ENCODE assay signal across 8 mouse cellular contexts in the genomic region with DNA sequence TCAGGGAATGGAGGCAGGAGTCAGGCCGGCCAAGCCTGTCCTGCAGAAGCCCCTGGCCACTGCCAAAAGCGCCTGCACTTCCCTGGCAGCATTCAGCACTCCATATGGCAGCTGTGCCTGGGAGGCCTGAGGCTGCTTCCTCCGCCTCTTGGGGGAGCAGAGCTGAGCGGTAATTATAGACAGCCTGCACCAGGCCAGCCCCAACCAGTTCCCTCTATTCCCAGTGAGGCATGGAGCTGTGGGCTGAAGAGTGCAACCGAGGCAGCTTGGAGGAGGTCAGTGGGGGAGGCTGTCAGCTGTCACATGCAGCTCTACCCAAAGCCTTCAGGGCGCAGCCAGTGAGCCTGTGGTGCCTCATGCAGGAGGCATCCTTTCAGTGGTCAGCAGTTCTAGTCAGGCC. TPM values are rescaled to one million over a fixed set of nuclear protein-coding genes. Genes with fewer than 3 reads are reported as not detected.
DNase-seq lines count a peak whose midpoint lies in the region; ATAC-seq and TF ChIP-seq lines count a peak whose summit lies in the region.

No protein-coding gene starts in this region.

- H3K4me2 ChIP-seq in liver, embryonic 11.5 days: no peak overlapping the region
- no peak overlapping the region for H3K4me2 ChIP-seq in liver, postnatal 0 days (ENCODE audit: low read depth, low read length)
- H3K4me2 ChIP-seq in hindbrain, embryonic 15.5 days: no peak overlapping the region
- H3K4me2 ChIP-seq in neural tube, embryonic 14.5 days (ENCODE audit: low read depth, low read length): no peak overlapping the region

- no peaks in the 10 kb centered on the region for H3K27me3 ChIP-seq in liver, embryonic 11.5 days (replicated peaks; ENCODE audit: control insufficient read depth, insufficient read depth, low read length)
- no peaks in the 10 kb centered on the region for H3K27me3 ChIP-seq in liver, postnatal 0 days (ENCODE audit: insufficient read depth, low read length)
- H3K27me3 ChIP-seq in hindbrain, embryonic 15.5 days: no peaks in the 10 kb centered on the region
- no peaks in the 10 kb centered on the region for H3K27me3 ChIP-seq in neural tube, embryonic 14.5 days (ENCODE audit: control insufficient read depth, insufficient read depth, low read length)

- no peak for TF ChIP-seq EP300 in liver, postnatal 0 days (IDR thresholded peaks at IDR 0.05; ENCODE audit: low read depth)

- no peaks in the 10 kb centered on the region for H3K9me3 ChIP-seq in liver, embryonic 11.5 days (ENCODE audit: control insufficient read depth, low read length)
- H3K9me3 ChIP-seq in liver, postnatal 0 days (ENCODE audit: low read length): no peaks in the 10 kb centered on the region
- H3K9me3 ChIP-seq in hindbrain, embryonic 15.5 days: no peaks in the 10 kb centered on the region
- H3K9me3 ChIP-seq in neural tube, embryonic 14.5 days (ENCODE audit: control insufficient read depth, low read length): no peaks in the 10 kb centered on the region

- 0 out of 2 replicates have a peak overlapping the region, but pooled peaks have one; percentile 3 for H3K9ac ChIP-seq in liver, embryonic 11.5 days (ENCODE audit: low read depth, low read length)
- no peak overlapping the region for H3K9ac ChIP-seq in liver, postnatal 0 days (replicated peaks)
- no peak overlapping the region for H3K9ac ChIP-seq in hindbrain, embryonic 15.5 days
- H3K9ac ChIP-seq in neural tube, embryonic 14.5 days (replicated peaks; ENCODE audit: low read depth, low read length): peak overlapping the region; percentile 21; the same call in 1 of the 2 replicates

- no peak overlapping the region for H3K27ac ChIP-seq in liver, embryonic 11.5 days (ENCODE audit: low read depth, low read length)
- H3K27ac ChIP-seq in liver, postnatal 0 days (ENCODE audit: low read depth): no peak overlapping the region
- H3K27ac ChIP-seq in hindbrain, embryonic 15.5 days (replicated peaks): 0 out of 2 replicates have a peak overlapping the region, but pooled peaks have one; percentile 52
- peak overlapping the region; percentile 1; the same call in 1 of the 2 replicates for H3K27ac ChIP-seq in neural tube, embryonic 14.5 days (ENCODE audit: low read depth, low read length)

- peaks cover 16% of the 10 kb centered on the region for H3K4me1 ChIP-seq in liver, embryonic 11.5 days (replicated peaks; ENCODE audit: control insufficient read depth, insufficient read depth, low read length)
- H3K4me1 ChIP-seq in liver, postnatal 0 days (ENCODE audit: insufficient read depth): peaks cover 20% of the 10 kb centered on the region
- H3K4me1 ChIP-seq in hindbrain, embryonic 15.5 days (replicated peaks): peaks cover 52% of the 10 kb centered on the region
- peaks cover 23% of the 10 kb centered on the region for H3K4me1 ChIP-seq in neural tube, embryonic 14.5 days (ENCODE audit: control insufficient read depth, insufficient read depth, low read length)

- H3K36me3 ChIP-seq in liver, embryonic 11.5 days (ENCODE audit: control insufficient read depth, insufficient read depth, low read length): peaks cover 31% of the 10 kb centered on the region
- H3K36me3 ChIP-seq in liver, postnatal 0 days (replicated peaks; ENCODE audit: insufficient read depth, low read length): peaks cover 53% of the 10 kb centered on the region
- H3K36me3 ChIP-seq in hindbrain, embryonic 15.5 days: peaks cover 16% of the 10 kb centered on the region
- H3K36me3 ChIP-seq in neural tube, embryonic 14.5 days (ENCODE audit: control insufficient read depth, insufficient read depth, low read length): peaks cover 14% of the 10 kb centered on the region; the same call in 1 of the 2 replicates

- no peak for ATAC-seq in liver, embryonic 11.5 days (replicated peaks; ENCODE audit: low FRiP score)
- no peak for ATAC-seq in liver, postnatal 0 days
- peak; percentile 50 for ATAC-seq in hindbrain, embryonic 15.5 days (ENCODE audit: low FRiP score, low read depth)
- peak; percentile 56 for ATAC-seq in neural tube, embryonic 14.5 days (ENCODE audit: low read depth)
- no peak for ATAC-seq in inflammation-experienced regulatory T-cells, adult 6 months

- H3K4me3 ChIP-seq in liver, embryonic 11.5 days (ENCODE audit: low read depth, low read length): no peak overlapping the region
- no peak overlapping the region for H3K4me3 ChIP-seq in liver, postnatal 0 days (ENCODE audit: low read depth, low read length)
- no peak overlapping the region for H3K4me3 ChIP-seq in hindbrain, embryonic 15.5 days
- H3K4me3 ChIP-seq in neural tube, embryonic 14.5 days (ENCODE audit: low read depth, low read length): no peak overlapping the region

- no peak for TF ChIP-seq CTCF in liver, postnatal 0 days (IDR thresholded peaks at IDR 0.05; ENCODE audit: low read depth)

- no peak for DNase-seq in liver, embryonic 11.5 days (ENCODE audit: low spot score)
- no peak for DNase-seq in liver, postnatal 0 days
- DNase-seq in cerebellum, postnatal 10 days: peak; percentile 92 to 96
- DNase-seq in spleen, postnatal 4 days (ENCODE audit: low spot score in 2 of 2): no peak
- no peak for DNase-seq in spleen, adult 18-20 months

- 81% methylated on average over 6 of the region's 6 CpGs for WGBS in liver, embryonic 11.5 days
- 81% methylated on average over 6 of the region's 6 CpGs for WGBS in liver, postnatal 0 days (ENCODE audit: insufficient replicate concordance)
- WGBS in hindbrain, embryonic 15.5 days: 48% methylated on average over 6 of the region's 6 CpGs
- WGBS in neural tube, embryonic 14.5 days: 49% methylated on average over 6 of the region's 6 CpGs

RNA-seq across cellular contexts. Expression of gene Napa, which starts 5.5 kb away (rescaled TPM):
- 167 and 174 TPM in 2 replicates for polyA plus RNA-seq in liver, embryonic 11.5 days (2014; fragmentation: Nextera tagmentation; extraction: Ambion mirVana)
- polyA plus RNA-seq in liver, postnatal 0 days (2015; fragmentation: Nextera tagmentation; extraction: Ambion mirVana): 96.6 and 105 TPM in 2 replicates
- 218 and 239 TPM in 2 replicates for polyA plus RNA-seq in hindbrain, embryonic 15.5 days (2015; fragmentation: Nextera tagmentation; extraction: Ambion mirVana)
- 252 and 259 TPM in 2 replicates for polyA plus RNA-seq in neural tube, embryonic 14.5 days (2014; fragmentation: Nextera tagmentation; extraction: Ambion mirVana)
- 100 to 1,000 TPM; 191 to 298 (median 208) TPM for polyA plus RNA-seq in inflammation-experienced regulatory T-cells, adult 6 months (2017; shearing (Covaris generic))

RNA-seq across cellular contexts. Expression of gene Kptn, which starts 15.9 kb away (rescaled TPM):
- polyA plus RNA-seq in liver, embryonic 11.5 days (2014; fragmentation: Nextera tagmentation; extraction: Ambion mirVana): 20.2 and 20.7 TPM in 2 replicates
- 6.5 and 7.5 TPM in 2 replicates for polyA plus RNA-seq in liver, postnatal 0 days (2015; fragmentation: Nextera tagmentation; extraction: Ambion mirVana)
- polyA plus RNA-seq in hindbrain, embryonic 15.5 days (2015; fragmentation: Nextera tagmentation; extraction: Ambion mirVana): 45.3 and 53.5 TPM in 2 replicates
- 39.0 and 39.5 TPM in 2 replicates for polyA plus RNA-seq in neural tube, embryonic 14.5 days (2014; fragmentation: Nextera tagmentation; extraction: Ambion mirVana)
- polyA plus RNA-seq in inflammation-experienced regulatory T-cells, adult 6 months (2017; shearing (Covaris generic)): 10 to 100 TPM; 18.7 to 23.5 (median 19.2) TPM

RNA-seq across cellular contexts. Expression of gene Slc8a2, which starts 25.9 kb away (rescaled TPM):
- 0.07 and 0.18 TPM in 2 replicates for polyA plus RNA-seq in liver, embryonic 11.5 days (2014; fragmentation: Nextera tagmentation; extraction: Ambion mirVana)
- polyA plus RNA-seq in liver, postnatal 0 days (2015; fragmentation: Nextera tagmentation; extraction: Ambion mirVana): not detected in 2 replicates
- polyA plus RNA-seq in hindbrain, embryonic 15.5 days (2015; fragmentation: Nextera tagmentation; extraction: Ambion mirVana): 1.1 TPM in 2 replicates
- polyA plus RNA-seq in neural tube, embryonic 14.5 days (2014; fragmentation: Nextera tagmentation; extraction: Ambion mirVana): 1.5 and 2.0 TPM in 2 replicates
- not detected for polyA plus RNA-seq in inflammation-experienced regulatory T-cells, adult 6 months (2017; shearing (Covaris generic))

RNA-seq across cellular contexts. Expression of gene Zfp541, which starts 42.1 kb away (rescaled TPM):
- not detected in 2 replicates for polyA plus RNA-seq in liver, embryonic 11.5 days (2014; fragmentation: Nextera tagmentation; extraction: Ambion mirVana)
- polyA plus RNA-seq in liver, postnatal 0 days (2015; fragmentation: Nextera tagmentation; extraction: Ambion mirVana): not detected in 2 replicates
- polyA plus RNA-seq in hindbrain, embryonic 15.5 days (2015; fragmentation: Nextera tagmentation; extraction: Ambion mirVana): 0.06 and 0.26 TPM in 2 replicates
- 0.07 and 0.10 TPM in 2 replicates for polyA plus RNA-seq in neural tube, embryonic 14.5 days (2014; fragmentation: Nextera tagmentation; extraction: Ambion mirVana)
- polyA plus RNA-seq in inflammation-experienced regulatory T-cells, adult 6 months (2017; shearing (Covaris generic)): under 1 TPM in 1 of 3 experiments, not detected in 2; 0.07 TPM

RNA-seq across cellular contexts. Expression of gene Bicra, which starts 56.0 kb away (rescaled TPM):
- 5.3 and 7.3 TPM in 2 replicates for polyA plus RNA-seq in liver, embryonic 11.5 days (2014; fragmentation: Nextera tagmentation; extraction: Ambion mirVana)
- polyA plus RNA-seq in liver, postnatal 0 days (2015; fragmentation: Nextera tagmentation; extraction: Ambion mirVana): 0.95 and 1.0 TPM in 2 replicates
- 7.5 and 8.7 TPM in 2 replicates for polyA plus RNA-seq in hindbrain, embryonic 15.5 days (2015; fragmentation: Nextera tagmentation; extraction: Ambion mirVana)
- 8.6 and 9.6 TPM in 2 replicates for polyA plus RNA-seq in neural tube, embryonic 14.5 days (2014; fragmentation: Nextera tagmentation; extraction: Ambion mirVana)
- polyA plus RNA-seq in inflammation-experienced regulatory T-cells, adult 6 months (2017; shearing (Covaris generic)): 1 to 10 TPM; 2.7 to 4.4 (median 4.2) TPM

Comparison
In these comparisons a context has a peak if more than half of its experiments do, and no peak if none do; other contexts are left out.
1. H3K9ac ChIP-seq: peak in liver, embryonic 11.5 days (single experiment) and neural tube, embryonic 14.5 days (single experiment); none in liver, postnatal 0 days (single experiment) and hindbrain, embryonic 15.5 days (single experiment).
2. ATAC-seq: peak in hindbrain, embryonic 15.5 days (single experiment) and neural tube, embryonic 14.5 days (single experiment); none in liver, embryonic 11.5 days (single experiment), liver, postnatal 0 days (single experiment) and inflammation-experienced regulatory T-cells, adult 6 months (single experiment).
3. DNase-seq: peak in cerebellum, postnatal 10 days (2 of 2); none in liver, embryonic 11.5 days (single experiment), liver, postnatal 0 days (single experiment), spleen, postnatal 4 days (0 of 2) and spleen, adult 18-20 months (0 of 2).
4. H3K27ac ChIP-seq: peak in hindbrain, embryonic 15.5 days (single experiment) and neural tube, embryonic 14.5 days (single experiment); none in liver, embryonic 11.5 days (single experiment) and liver, postnatal 0 days (single experiment).